Mouse (Mus musculus) right cerebral cortex, postnatal 36 days (tissue): ENCODE measurements around the gene Vps33a.
A peak's percentile ranks its signal among the peaks of the same experiment; 100 is the strongest.

ENCODE experiments used
- DNase-seq, 2 experiments: peaks; one replicate each; pipeline ENCODE4 v3.0.0; 2022; ENCODE audit warnings: low spot score in 2 of 2, mixed read lengths in 1 of 2

Gene Vps33a

GRCm38 (mm10) chr5:123572357-123573186, at the start of gene Vps33a:
Gene Vps33a (minus strand): TSS chr5:123573038.
- peak; percentile 97 for DNase-seq

DNA sequence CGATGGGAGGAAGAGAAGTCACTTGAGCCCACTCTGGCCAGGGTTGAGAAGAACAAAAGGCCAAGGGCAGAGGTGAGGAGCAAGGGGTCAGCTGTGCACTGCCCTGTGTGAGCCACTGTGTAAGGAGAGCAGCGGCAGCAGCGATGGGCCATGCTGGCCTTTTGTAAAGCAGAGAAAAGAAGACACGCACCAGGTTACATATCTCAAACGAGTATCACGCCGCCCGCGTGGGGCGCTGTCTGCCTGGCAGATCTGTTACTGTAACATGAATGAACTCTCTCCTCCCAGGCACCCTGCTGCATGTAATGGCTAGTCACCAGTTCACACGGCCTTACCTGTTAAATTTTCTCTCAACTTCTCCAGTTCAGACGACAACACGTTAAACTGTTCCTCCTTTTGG, 49.6 kb upstream of the Vps33a start:
- no peak for DNase-seq

GRCm38 (mm10) chr5:123618558-123618957, 45.7 kb upstream of the Vps33a start:
- DNase-seq: no peak

DNA sequence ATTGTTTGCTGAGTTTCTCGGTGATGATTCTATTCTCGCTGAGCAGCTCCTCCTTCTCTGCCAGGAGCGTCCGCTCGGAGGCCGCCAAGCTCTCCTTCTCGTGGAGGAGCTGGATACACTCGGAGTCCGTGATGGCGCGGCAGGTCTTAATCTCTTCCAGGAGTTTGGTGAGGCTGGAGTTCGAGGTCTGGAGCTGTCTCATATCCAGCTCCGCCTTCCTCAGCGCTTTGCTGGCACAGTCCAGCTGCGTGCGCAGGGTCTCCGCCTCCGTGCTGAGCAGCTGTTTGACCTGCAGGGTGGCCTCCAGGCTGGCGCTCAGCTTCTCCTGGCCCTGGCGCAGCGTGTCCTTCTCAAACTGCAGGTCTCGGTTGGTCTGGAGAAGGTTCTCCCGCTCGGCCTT, 41.4 kb upstream of the Vps33a start:
- no peak for DNase-seq

DNA sequence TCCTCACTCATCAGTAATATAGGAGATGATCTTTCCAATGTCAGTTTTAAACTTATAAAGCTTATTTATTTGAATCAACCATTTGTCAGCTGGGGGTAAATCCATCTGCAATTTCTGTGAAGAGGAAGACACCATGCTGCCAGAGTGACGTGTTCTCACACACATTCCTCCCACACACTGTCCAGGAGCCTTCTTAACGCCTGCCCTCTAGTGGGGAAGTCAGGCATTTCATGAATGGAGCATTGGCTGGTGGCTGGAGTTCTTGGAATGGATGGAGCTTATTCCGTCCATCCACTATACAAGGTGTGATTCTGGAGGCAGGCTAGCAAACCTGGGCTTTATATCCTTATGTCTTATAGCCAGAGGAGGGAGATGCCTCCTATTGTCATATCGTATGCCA, 37.0 kb upstream of the Vps33a start:
- peak; percentile 78 to 82 for DNase-seq

- DNase-seq: no peak
Measured at GRCm38 (mm10) chr5:123609416-123609815, 36.6 kb upstream of the Vps33a start.

- DNase-seq: no peak
Measured at GRCm38 (mm10) chr5:123607211-123607669, 34.4 kb upstream of the Vps33a start.

DNA sequence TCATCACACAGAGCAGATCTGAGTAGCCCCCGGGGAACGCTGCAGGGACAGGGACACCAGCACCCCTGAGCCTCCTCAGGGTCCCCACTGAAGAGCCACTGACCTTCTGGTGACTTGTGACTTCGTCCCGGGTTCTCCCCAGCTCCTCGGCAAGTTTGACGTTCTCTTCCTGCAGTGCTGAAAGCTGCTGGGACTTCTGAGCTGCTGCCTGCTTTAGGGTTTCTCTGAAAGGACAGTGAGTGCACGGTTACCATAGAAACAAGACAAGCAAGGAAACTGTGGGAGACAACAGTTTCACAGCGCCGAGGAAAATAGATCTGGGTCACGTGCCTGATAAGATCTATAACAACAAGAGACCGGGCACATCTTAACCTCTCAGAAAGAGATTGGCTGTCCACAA, 30.7 kb upstream of the Vps33a start:
- peak; percentile 57 to 81 for DNase-seq

GRCm38 (mm10) chr5:123602174-123602573, 29.3 kb upstream of the Vps33a start:
- no peak for DNase-seq

DNA sequence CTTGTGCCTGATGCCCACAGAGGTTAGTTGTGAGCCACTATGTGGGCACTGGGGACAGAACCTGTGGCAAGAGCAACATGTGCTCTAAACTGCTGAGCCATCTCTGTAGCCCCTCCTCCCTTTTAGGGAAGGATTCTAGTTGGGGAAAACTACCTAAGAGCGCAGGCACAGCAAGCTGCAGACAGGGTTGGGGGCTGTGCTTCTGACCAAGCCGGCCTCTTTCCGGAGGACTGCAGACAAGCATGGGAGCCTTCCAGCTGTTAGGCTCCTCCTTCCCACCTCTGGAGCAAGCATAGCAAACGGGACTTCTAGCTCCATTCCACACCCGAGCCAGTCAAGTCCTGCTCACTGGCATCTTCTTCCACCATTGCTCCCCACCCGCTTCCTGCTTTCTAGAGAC, 26.5 kb upstream of the Vps33a start:
- DNase-seq: no peak

DNA sequence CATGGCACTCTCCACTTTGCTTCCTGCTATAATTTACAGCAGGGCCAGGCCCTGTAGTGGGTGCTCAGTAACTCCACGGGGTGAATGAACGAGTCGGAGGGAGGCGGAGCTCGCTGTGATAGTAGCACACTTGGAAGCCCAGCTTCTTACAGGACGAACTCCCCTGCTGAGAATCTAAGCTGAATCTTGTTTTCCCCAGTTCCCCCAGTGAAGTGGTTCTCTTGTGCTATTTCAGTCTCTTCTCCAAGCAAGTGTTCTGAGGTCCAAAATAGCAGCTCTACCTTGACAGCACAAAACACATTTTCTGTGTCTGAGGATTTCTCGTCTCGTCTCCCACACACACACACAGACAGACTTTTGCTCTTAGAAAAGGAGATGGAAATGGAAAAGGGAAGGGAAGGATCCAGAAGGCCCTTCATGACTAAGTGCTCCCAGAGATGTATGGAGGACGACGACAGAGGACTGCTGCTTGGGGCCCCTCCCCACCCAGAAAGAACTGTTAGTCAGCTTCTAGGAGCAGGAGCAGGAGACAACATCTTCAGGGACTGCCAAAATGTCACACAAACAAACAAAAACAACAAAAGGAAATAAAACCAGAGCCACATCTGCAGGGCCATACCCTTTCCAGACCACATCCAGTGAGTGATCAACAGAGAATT, 20.9 kb upstream of the Vps33a start:
- DNase-seq: peak; percentile 41 to 75

DNA sequence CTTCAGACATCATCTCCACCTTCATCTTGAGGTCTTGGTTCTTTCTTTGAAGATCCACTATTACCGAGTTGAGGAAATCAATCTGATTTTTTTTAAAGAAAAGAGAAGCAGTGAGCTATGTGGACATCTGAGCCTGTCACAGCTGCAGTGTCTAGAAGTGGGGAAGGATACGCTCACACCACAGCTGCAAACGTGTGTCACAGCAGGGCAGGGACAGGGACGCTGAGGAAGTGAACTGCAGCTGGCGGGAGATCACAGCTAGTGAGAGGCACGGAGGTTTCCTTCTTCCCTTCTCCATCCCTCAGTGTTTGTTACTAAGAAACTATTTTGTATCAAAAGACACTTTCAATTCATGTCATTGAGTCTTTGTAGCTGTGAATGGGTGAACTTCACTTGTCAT, 7.2 kb upstream of the Vps33a start:
- DNase-seq: no peak

GRCm38 (mm10) chr5:123576696-123577095, 3.9 kb upstream of the Vps33a start:
- DNase-seq: no peak

DNA sequence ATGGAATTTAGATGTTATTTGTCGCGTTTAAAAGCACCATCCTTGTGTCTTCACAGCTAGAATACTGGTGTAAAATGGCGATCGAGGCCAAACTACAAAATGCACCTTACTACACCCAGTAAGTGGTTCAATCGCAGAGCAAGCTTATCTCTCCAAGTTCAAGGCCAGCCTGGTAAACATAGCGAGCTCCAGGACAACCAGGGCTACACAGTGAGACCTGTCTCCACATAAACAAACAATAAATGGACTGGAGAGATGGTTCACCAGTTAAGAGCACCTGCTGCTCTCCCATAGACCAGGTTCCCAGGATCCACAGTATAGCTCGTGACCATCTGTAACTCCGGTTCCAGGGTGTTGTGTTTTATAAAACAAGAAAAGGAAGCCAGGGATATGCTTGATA, 524 bp upstream of the Vps33a start:
- DNase-seq: no peak

DNA sequence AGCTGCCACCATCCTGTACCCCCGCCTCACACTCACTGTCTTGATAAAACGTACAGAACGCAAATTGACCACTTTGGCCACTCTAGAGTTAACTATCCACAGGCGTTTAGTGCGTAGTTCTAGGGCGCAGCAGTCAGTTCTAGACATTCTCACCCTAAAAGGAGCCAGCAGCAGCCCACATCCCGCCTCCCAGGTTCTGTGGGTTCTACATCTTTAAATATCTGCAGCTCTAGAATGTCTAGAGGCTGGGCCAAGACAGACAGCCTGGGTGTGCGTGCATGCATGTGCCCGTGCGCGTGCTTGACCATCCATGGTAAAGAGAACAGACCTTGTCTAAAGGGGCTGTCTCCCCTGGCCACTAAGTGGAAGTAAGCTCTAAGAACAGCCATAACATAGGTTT, 11.7 kb downstream of the Vps33a start:
- peak in 1 of 2 experiments; percentile 68 for DNase-seq

DNA sequence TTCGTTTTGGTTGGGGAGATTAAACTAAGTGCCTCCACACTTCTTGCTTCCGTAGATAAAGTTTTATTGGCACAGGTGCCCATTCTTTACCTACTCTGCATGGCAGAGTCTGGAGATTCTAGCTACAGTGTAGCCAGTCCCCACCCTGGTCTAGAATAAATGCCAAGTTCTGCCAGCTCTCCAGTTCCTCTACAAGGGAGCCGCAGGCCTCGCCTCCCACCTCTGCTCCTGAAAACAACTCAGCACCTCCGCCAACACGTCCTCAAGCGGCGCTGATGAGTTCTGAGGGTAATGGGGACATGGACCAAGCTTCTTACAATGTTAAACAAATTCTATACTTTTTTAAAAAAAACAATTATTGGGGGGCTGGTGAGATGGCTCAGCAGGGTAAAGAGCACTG, 13.2 kb downstream of the Vps33a start:
- no peak for DNase-seq

DNA sequence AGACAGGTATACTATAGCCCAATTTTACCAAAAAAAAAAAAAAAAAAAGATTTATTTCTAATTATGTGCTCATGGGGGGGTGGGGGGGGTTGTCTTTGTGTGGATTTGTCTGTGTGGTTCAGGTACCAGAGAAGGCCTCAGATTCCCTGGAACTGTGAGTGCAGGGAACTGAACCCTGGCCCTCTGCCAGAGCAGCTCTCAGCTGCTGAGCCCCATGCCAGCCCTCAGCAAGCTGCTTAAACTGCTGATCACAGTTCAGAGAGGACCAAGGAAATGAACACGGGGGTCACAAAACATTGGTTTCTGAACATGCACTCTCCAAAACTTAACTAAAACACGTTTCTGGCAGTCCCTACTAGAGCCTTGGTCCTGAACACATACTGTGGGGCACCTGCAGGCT, 16.4 kb downstream of the Vps33a start:
- peak in 1 of 2 experiments; percentile 41 for DNase-seq

- no peak for DNase-seq
Measured at GRCm38 (mm10) chr5:123555693-123556092, 17.1 kb downstream of the Vps33a start.

DNA sequence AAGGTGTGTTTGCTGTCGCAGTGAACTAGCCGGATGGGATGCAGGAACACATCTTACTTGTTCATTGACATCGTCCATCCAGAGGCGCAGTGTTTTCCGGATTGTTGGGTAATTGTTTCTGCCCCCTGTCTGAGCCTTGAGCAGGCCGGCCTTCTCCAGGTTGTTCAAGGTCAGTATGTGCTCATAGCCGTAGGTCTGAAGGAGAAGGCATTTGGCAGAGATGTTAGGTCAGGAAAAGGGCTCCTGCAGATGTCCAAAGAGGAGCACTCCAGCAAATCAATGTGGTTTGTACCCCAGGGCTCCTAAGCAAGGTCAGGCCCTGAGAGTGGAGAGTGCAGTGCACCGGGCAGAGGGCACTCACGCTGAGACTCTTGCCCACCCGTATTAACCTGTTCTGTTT, 39.0 kb downstream of the Vps33a start:
- no peak for DNase-seq

DNA sequence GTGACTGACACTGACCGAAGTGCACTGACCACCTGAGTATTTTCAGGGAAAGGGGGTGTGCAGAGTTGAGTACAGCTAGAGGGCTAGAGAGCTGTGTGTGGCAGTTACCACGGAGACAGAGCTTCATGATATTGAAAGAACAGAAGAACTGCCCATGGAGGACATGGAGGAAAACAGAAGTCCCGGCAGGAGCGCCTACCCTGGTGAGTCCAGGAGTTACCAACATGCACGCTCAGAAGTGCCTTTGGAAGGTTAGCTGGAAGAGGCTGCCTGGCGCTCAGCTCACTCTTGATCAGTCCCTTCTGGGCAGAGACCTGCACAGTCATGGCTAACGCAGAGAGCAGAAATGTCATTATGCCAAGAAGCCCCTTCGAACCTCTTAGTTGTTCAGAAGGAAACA, 42.8 kb downstream of the Vps33a start:
- DNase-seq: no peak

DNA sequence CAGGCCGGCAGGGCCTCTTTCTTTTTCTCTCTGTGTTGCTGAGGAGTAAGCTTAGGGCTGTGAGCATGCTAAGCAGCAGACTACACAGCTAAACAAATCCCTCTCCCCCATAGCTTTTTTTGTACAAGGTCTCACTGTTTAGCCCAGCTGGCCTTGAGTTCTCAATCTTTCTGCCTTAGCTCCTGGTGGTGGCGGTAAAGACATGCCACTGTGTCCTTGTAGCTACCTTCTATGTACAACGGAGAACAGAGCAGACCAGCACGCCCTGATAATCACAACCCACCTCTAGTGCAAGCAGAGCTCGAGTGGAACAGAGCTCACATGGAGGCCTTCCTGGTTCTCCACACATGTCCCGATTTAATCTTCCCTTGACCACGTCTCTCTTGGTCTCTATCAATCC, 44.2 kb downstream of the Vps33a start:
- DNase-seq: no peak

- DNase-seq: no peak
Measured at GRCm38 (mm10) chr5:123525916-123526495, 46.8 kb downstream of the Vps33a start.

- DNase-seq: no peak
Measured at GRCm38 (mm10) chr5:123525281-123525680, 47.6 kb downstream of the Vps33a start, which contains the start of gene Gm49027. Gene Gm49027 (minus strand): TSS chr5:123525488.
